Mouse (Mus musculus): ENCODE data around the gene 4921517D22Rik. TPM values are rescaled to one million over a fixed set of nuclear protein-coding genes. Genes with fewer than 3 reads are reported as not detected.
"Not testable (repeated sequence)": the region's sequence is repeated elsewhere in the genome, so short reads cannot be mapped to it uniquely, and the experiment has no call there.

Gene 4921517D22Rik
- polyA plus RNA-seq (2015; fragmentation: Nextera tagmentation; extraction: Ambion mirVana): not detected in 2 replicates

GRCm38 (mm10) chr13:59694008-59694407 lies at the start of gene 4921517D22Rik:
TSS of gene 4921517D22Rik (minus strand) at chr13:59694108.
- Histone ChIP-seq H3K27ac (ENCODE audit: low read length) (no peak within 1 kb of the TSS), H3K27me3 (replicated peaks; ENCODE audit: insufficient read depth, low read length) (no peaks in the 10 kb centered on the region), H3K9me3 (ENCODE audit: low read length) (no peaks in the 10 kb centered on the region), H3K4me3 (ENCODE audit: low read depth, low read length) (no peak within 1 kb of the TSS), H3K9ac (replicated peaks; ENCODE audit: low read depth) (no peak within 1 kb of the TSS), H3K4me1 (ENCODE audit: insufficient read depth, low read depth, low read length) (no peaks in the 10 kb centered on the region), H3K4me2 (replicated peaks; ENCODE audit: low read depth, low read length) (no peak within 1 kb of the TSS), H3K36me3 (ENCODE audit: insufficient read depth, low read length) (no peaks in the 10 kb centered on the region)
- DNase-seq (ENCODE audit: low spot score) (no peak), ATAC-seq (no peak)
- TF ChIP-seq CTCF (IDR thresholded peaks at IDR 0.05): no peak
- TF ChIP-seq EP300 (IDR thresholded peaks at IDR 0.05): no peak
- WGBS: 75% methylated on average over 3 of the region's 3 CpGs

GRCm38 (mm10) chr13:59741697-59742096 lies 47.8 kb upstream of the 4921517D22Rik start:
- ATAC-seq: 0 out of 2 replicates have a peak, but pooled peaks have one; percentile 23
- WGBS: 71% methylated on average over 10 of the region's 10 CpGs
- no peak overlapping the region for H3K4me2 ChIP-seq (replicated peaks; ENCODE audit: low read depth, low read length)
- no peak overlapping the region for H3K27ac ChIP-seq (ENCODE audit: low read length)
- no peaks in the 10 kb centered on the region for H3K9me3 ChIP-seq (ENCODE audit: low read length)
- no peaks in the 10 kb centered on the region for H3K4me1 ChIP-seq (ENCODE audit: insufficient read depth, low read depth, low read length)
- no peaks in the 10 kb centered on the region for H3K36me3 ChIP-seq (ENCODE audit: insufficient read depth, low read length)
- H3K9ac ChIP-seq (replicated peaks; ENCODE audit: low read depth): no peak overlapping the region
- TF ChIP-seq CTCF (IDR thresholded peaks at IDR 0.05) (peak; percentile 60), EP300 (IDR thresholded peaks at IDR 0.05) (no peak)
- no peak overlapping the region for H3K4me3 ChIP-seq (ENCODE audit: low read depth, low read length)
- peak; percentile 39 for DNase-seq (ENCODE audit: low spot score)
- no peaks in the 10 kb centered on the region for H3K27me3 ChIP-seq (replicated peaks; ENCODE audit: insufficient read depth, low read length)

DNA sequence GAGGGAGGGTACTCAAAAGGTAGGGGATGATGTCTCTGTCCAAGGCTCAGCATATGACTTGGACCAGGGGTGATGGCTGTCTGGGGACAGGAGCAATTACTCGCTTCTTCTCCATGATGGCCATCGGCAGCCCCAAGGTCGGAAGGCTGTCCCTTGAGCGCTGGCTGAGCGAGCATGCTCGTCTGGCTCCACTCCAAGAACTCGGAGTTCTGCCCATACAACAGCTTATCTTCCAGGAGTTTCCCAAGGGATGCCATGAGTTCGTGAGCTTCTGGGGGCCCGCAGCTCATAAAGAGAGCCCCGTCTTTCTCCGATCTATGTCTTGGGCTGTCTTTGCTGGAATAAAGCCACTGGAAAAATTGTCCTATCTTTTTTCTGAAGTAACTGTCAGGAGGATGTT lies 47.2 kb upstream of the 4921517D22Rik start:
- Histone ChIP-seq H3K4me1 (ENCODE audit: insufficient read depth, low read depth, low read length) (no peaks in the 10 kb centered on the region), H3K36me3 (ENCODE audit: insufficient read depth, low read length) (no peaks in the 10 kb centered on the region), H3K27me3 (replicated peaks; ENCODE audit: insufficient read depth, low read length) (no peaks in the 10 kb centered on the region), H3K9me3 (ENCODE audit: low read length) (no peaks in the 10 kb centered on the region), H3K4me3 (ENCODE audit: low read depth, low read length) (no peak overlapping the region), H3K9ac (replicated peaks; ENCODE audit: low read depth) (no peak overlapping the region), H3K27ac (ENCODE audit: low read length) (no peak overlapping the region), H3K4me2 (replicated peaks; ENCODE audit: low read depth, low read length) (no peak overlapping the region)
- 70% methylated on average over 11 of the region's 11 CpGs for WGBS
- DNase-seq (ENCODE audit: low spot score) (peak; percentile 33), ATAC-seq (no peak)
- no peak for TF ChIP-seq EP300 (IDR thresholded peaks at IDR 0.05)
- TF ChIP-seq CTCF (IDR thresholded peaks at IDR 0.05): no peak

DNA sequence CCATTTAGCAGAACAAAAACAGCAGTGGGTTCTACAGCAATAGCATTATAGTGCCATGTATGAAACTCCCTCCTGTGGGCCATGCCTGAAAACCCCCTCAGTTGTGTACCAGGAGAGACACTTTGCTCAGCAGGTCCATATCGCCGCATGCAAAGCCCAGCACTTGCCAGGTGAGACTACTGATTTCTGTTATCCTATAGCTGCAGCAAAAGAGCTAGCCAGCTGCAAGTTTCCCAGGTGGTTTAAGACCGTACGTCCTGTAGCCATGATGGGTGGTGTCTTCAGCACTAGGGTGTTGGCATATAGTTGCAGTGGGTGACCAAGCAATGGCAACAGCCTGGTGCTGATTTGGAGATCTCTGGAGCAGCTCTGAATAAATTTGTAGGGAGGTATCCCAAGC lies 45.5 kb upstream of the 4921517D22Rik start:
- WGBS: 87% methylated on average over 4 of the region's 4 CpGs
- Histone ChIP-seq H3K4me3 (ENCODE audit: low read depth, low read length) (no peak overlapping the region), H3K4me2 (replicated peaks; ENCODE audit: low read depth, low read length) (no peak overlapping the region), H3K9me3 (ENCODE audit: low read length) (no peaks in the 10 kb centered on the region), H3K9ac (replicated peaks; ENCODE audit: low read depth) (no peak overlapping the region), H3K36me3 (ENCODE audit: insufficient read depth, low read length) (no peaks in the 10 kb centered on the region), H3K4me1 (ENCODE audit: insufficient read depth, low read depth, low read length) (no peaks in the 10 kb centered on the region), H3K27me3 (replicated peaks; ENCODE audit: insufficient read depth, low read length) (no peaks in the 10 kb centered on the region), H3K27ac (ENCODE audit: low read length) (no peak overlapping the region)
- DNase-seq (ENCODE audit: low spot score) (no peak), ATAC-seq (no peak)
- no peak for TF ChIP-seq CTCF (IDR thresholded peaks at IDR 0.05)
- no peak for TF ChIP-seq EP300 (IDR thresholded peaks at IDR 0.05)

- H3K4me2 ChIP-seq (replicated peaks; ENCODE audit: low read depth, low read length): no peak overlapping the region
- no peaks in the 10 kb centered on the region for H3K9me3 ChIP-seq (ENCODE audit: low read length)
- H3K27ac ChIP-seq (ENCODE audit: low read length): no peak overlapping the region
- H3K27me3 ChIP-seq (replicated peaks; ENCODE audit: insufficient read depth, low read length): no peaks in the 10 kb centered on the region
- ATAC-seq (no peak), DNase-seq (ENCODE audit: low spot score) (no peak)
- no peak overlapping the region for H3K4me3 ChIP-seq (ENCODE audit: low read depth, low read length)
- H3K36me3 ChIP-seq (ENCODE audit: insufficient read depth, low read length): no peaks in the 10 kb centered on the region
- no peaks in the 10 kb centered on the region for H3K4me1 ChIP-seq (ENCODE audit: insufficient read depth, low read depth, low read length)
- H3K9ac ChIP-seq (replicated peaks; ENCODE audit: low read depth): no peak overlapping the region
- TF ChIP-seq CTCF (IDR thresholded peaks at IDR 0.05) (no peak), EP300 (IDR thresholded peaks at IDR 0.05) (no peak)
- 78% methylated on average over 2 of the region's 2 CpGs for WGBS
Measured at GRCm38 (mm10) chr13:59738455-59738854, 44.5 kb upstream of the 4921517D22Rik start.

DNA sequence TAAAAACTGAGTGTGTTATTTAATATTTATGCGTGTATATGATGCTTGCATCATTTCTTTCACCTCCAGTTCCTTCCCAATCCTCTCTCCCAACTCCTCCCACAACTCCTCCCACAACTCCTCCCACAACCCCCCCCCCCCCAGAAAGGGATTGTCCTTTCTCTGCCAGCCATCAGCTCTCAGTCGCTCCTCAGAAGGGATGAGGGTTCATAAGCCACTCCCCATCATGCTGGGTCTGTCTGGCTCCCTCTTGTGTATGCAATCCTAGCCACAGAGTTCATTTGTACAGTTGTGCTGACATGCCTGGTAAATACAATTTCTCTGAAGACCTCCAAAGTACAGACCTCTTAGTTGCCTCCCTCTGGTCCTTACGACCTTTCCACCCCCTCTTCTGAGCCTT lies 41.3 kb upstream of the 4921517D22Rik start:
- peak; percentile 86 for ATAC-seq
- TF ChIP-seq CTCF (IDR thresholded peaks at IDR 0.05) (peak; percentile 58), EP300 (IDR thresholded peaks at IDR 0.05) (no peak)
- Histone ChIP-seq H3K9ac (replicated peaks; ENCODE audit: low read depth) (no peak overlapping the region), H3K4me1 (ENCODE audit: insufficient read depth, low read depth, low read length) (no peaks in the 10 kb centered on the region), H3K9me3 (ENCODE audit: low read length) (no peaks in the 10 kb centered on the region), H3K27ac (ENCODE audit: low read length) (no peak overlapping the region), H3K4me2 (replicated peaks; ENCODE audit: low read depth, low read length) (no peak overlapping the region), H3K36me3 (ENCODE audit: insufficient read depth, low read length) (no peaks in the 10 kb centered on the region), H3K4me3 (ENCODE audit: low read depth, low read length) (no peak overlapping the region), H3K27me3 (replicated peaks; ENCODE audit: insufficient read depth, low read length) (no peaks in the 10 kb centered on the region)
- DNase-seq (ENCODE audit: low spot score): peak; percentile 80
- WGBS: 21% methylated on average over 3 of the region's 3 CpGs

DNA sequence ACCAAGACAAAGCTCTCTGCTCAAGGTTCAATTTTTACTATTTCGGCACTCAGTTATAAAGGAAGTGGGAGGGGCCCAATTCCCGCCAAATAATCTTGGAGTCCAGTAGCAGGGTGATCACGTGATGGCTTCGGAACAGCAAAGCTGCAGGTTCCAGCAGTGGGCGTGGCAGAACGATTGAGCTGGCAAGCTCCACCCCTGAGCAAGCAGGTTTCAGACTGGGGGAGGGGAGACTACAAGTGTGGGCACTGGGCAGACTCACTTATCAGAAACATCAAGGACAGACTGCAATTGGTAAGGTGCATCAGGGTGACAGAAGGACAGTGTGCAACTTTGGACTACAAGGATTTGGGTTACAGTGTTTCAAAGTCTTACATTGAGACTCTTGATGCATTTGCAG lies 40.4 kb upstream of the 4921517D22Rik start:
- H3K27ac ChIP-seq (ENCODE audit: low read length); ATAC-seq; DNase-seq (ENCODE audit: low spot score); H3K9me3 ChIP-seq (ENCODE audit: low read length); H3K27me3 ChIP-seq (replicated peaks; ENCODE audit: insufficient read depth, low read length); H3K4me1 ChIP-seq (ENCODE audit: insufficient read depth, low read depth, low read length); H3K36me3 ChIP-seq (ENCODE audit: insufficient read depth, low read length); H3K4me3 ChIP-seq (ENCODE audit: low read depth, low read length); H3K9ac ChIP-seq (replicated peaks; ENCODE audit: low read depth); H3K4me2 ChIP-seq (replicated peaks; ENCODE audit: low read depth, low read length): not testable (repeated sequence)
- 14% methylated on average over 5 of the region's 6 CpGs for WGBS
